Mouse (Mus musculus): ENCODE results near the gene Rpsa.

Gene Rpsa

DNA sequence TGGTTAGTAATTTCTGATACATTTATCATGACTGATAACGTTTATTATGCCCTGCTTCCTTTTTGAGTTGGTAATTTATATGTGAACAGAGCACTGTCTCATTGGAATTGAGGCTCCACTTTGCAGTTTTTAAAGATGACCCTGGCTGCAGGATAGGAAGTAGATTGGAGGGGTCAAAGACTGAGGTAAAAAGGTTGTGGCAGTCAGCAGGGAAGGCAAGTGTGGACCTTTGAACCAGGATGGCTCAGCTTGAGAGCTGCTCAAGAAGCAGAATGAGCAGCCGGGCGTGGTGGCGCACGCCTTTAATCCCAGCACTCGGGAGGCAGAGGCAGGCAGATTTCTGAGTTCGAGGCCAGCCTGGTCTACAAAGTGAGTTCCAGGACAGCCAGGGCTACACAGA lies 14.0 kb upstream of the Rpsa start:
- no peak for ATAC-seq (ENCODE audit: low TSS enrichment)

DNA sequence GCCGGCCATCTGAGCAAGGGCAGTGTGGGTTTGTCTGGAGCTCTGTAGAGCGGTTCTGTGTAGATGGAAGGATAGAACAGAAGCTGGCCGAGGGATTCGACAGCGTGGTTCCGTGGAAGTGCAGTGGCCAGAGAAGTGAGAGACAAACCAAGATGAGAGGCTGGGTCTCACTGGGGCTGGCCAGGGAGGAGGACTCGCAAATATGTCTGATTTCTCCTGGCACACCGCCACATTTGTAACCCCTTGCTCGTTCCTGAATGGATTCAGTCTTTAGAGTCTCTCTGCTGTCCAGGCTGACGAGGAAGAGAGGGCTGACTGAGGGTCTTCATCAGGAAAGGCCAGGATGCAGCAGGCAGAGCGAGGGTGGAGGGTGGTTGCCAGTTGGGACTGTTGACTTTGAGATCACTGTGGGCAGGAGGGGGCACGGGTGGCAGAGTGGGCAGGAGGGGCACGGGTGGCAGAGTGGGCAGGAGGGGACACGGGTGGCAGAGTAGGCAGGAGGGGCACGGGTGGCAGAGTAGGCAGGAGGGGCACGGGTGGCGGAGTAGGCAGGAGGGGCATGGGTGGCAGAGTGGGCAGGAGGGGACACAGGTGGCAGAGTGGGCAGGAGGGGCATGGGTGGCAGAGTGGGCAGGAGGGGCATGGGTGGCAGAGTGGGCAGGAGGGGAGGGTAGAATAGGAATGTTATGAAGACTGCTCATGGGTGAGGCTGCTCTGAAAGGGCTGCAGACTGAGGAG lies 13.3 kb upstream of the Rpsa start:
- ATAC-seq (ENCODE audit: low TSS enrichment), result no peak

- ATAC-seq (ENCODE audit: low TSS enrichment), result no peak
These were observed 12.7 kb upstream of the Rpsa start for GRCm38 (mm10) chr9:120114789-120115151.

DNA sequence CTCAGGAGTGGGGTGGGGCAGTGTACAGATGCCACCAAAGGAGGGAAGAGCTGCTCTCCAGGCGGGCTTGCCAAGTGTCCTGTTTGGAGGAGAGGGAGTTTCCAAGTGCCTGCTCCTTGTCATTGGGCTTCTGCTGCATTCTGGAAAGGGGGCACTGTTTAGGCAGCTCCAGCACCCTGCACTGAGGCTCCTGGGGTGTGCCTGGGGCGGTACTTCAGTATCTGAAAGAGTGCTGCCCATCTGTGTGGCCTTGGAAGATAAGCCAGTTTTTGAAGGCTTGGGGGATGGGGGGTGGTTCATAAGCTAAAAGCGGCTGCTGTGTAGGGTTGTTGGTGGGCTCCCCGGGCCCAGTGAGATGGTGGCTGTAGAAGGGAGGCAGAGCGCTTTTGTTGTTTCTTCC lies 11.9 kb upstream of the Rpsa start:
- no peak for ATAC-seq (ENCODE audit: low TSS enrichment)

- ATAC-seq (ENCODE audit: low TSS enrichment), result no peak
These were observed 11.3 kb upstream of the Rpsa start for GRCm38 (mm10) chr9:120116184-120116624.

- no peak for ATAC-seq (ENCODE audit: low TSS enrichment)
These were observed 9.3 kb upstream of the Rpsa start for GRCm38 (mm10) chr9:120118212-120118611.

DNA sequence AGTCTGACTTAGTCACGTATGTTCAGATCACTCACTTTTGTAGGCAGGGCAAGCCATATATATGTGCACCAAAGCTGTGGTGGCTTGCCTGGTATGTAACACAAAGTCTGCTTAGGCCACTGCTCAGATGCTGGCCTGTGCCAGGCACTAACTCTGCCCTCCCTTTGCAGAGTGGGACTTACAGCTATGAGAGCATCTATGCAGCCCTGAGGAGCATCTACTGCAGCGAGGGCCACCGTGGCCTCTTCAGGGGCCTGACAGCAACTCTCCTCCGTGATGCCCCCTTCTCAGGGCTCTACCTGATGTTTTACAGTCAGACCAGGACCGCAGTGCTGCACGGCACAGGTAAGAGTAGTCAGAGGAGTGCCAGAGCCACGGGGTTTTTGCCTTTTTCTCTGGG lies 7.0 kb upstream of the Rpsa start:
- ATAC-seq (ENCODE audit: low TSS enrichment), result no peak

DNA sequence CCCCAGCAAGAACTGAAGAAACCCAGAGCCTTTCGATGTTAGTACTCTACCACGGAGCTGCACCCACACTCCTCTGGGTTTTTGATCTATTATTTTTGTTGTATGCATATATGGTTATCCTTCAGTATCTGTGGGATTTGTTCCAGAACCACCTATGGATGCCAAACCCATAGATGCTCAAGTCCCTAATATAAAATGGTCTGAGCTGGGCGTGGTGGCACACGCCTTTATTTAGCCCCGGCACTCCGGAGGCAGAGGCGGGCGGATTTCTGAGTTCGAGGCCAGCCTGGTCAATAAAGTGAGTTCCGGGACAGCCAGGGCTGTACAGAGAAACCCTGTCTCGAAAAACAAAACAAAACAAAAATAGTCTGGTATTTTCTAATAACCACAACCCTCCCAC lies 621 bp upstream of the Rpsa start:
- ATAC-seq (ENCODE audit: low TSS enrichment), result no peak

GRCm38 (mm10) chr9:120129276-120129675 lies 1.8 kb downstream of the Rpsa start:
- ATAC-seq (ENCODE audit: low TSS enrichment), result no peak

- ATAC-seq (ENCODE audit: low TSS enrichment), result no peak
These were observed 4.3 kb downstream of the Rpsa start for GRCm38 (mm10) chr9:120131784-120132288.

GRCm38 (mm10) chr9:120132980-120133754 lies 5.7 kb downstream of the Rpsa start:
- ATAC-seq (ENCODE audit: low TSS enrichment), result no peak

GRCm38 (mm10) chr9:120133755-120134475 lies 6.4 kb downstream of the Rpsa start:
- ATAC-seq (ENCODE audit: low TSS enrichment), result no peak

DNA sequence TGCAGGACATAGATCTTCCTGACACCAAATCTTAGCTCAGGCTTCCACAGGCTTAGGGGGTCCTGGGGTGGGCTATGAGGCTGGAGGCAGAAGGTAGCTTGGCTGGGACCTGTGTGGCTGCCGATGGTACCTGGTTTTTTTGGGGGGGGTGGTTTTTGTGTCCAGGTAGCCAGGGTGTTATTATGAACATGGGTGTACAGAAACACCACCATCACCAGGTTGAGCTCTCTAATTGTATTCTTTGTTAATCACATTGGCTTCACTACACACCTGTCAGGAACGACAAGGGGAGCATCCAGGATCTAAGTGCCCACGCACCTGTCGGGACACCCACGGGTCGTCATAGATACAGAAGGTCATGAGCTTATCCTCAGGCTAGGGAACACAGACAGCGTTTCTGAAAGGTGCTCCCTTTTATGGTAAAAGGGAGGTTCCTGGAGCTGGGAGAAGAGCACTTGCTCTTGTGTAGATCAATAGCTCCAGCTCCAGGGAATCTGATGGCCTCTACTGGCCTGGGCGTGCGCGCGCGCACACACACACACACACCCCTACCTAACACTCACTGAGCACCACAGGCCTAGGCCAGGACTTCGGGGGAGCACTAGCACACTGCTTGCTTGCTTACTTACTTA lies 7.2 kb downstream of the Rpsa start:
- ATAC-seq (ENCODE audit: low TSS enrichment), result no peak

GRCm38 (mm10) chr9:120135454-120135853 lies 8.0 kb downstream of the Rpsa start:
- no peak for ATAC-seq (ENCODE audit: low TSS enrichment)

DNA sequence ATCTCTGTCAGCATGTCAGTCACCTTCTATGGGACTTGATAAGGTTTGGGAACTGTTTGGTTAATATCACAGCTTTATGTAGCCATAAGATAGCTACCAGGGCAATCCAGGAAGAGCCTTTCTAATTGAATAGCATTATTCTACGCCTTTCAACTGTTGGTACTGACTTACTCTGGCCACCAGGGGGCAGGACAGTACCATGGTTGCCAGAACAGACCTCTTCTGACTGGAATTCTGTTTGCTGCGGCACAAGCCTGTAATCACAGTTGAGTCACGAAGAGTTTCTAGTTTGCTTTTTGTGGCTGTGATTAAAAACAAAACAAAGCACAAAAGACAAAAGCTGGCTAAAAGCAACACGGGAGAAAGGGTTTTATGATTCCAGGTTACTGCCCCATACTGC lies 13.2 kb downstream of the Rpsa start:
- peak; percentile 94 for ATAC-seq (ENCODE audit: low TSS enrichment)

DNA sequence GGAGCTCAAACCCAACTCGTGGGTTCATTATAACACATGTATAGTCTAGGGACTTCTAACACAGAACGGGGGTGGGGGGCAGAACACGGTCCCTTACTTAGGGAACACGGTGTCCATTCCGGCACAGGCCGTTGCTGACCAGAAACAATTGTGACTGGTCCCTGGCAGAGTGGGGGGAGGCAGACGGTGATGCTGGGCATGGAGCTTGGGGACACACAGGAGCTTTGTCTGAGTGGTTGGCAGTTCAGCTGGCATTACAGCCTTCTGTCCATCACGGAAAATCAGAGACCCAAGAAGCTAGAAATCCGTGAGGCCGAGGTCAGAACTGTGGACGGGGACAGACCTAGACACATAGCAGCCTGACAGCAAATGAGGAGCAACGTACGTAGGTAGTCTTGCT lies 17.0 kb downstream of the Rpsa start:
- peak; percentile 50; the same call in 1 of the 2 replicates for ATAC-seq (ENCODE audit: low TSS enrichment)

- peak; percentile 50; the same call in 1 of the 2 replicates for ATAC-seq (ENCODE audit: low TSS enrichment)
These were observed 21.8 kb downstream of the Rpsa start, which contains the start of gene Mobp for GRCm38 (mm10) chr9:120149222-120149828. TSS of gene Mobp (plus strand) at chr9:120149707.

GRCm38 (mm10) chr9:120151152-120151551 lies 23.7 kb downstream of the Rpsa start:
- no peak for ATAC-seq (ENCODE audit: low TSS enrichment)

DNA sequence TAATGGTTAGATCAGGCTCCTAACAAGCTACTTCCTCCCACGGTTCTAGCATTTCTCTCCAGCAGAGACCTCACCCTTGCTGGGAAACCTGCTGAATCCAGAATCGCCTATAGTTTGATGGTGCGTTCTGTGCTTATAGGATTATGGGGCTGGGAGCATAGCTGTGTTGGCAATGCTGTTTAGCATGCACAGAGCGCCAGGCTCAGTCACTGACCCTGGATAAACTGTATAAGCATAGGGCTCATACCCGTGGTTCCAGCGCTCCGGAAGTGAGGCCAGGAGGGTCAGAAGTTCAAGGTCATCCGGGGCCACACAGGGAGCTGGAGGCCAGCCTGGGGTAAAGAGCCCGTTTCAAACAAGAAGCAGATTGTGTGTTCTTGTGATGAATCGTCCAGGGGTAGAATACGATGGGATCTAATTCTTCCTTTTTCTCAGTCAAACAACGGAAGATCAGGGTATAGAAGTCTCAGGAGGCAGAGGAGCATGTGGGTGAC lies 24.5 kb downstream of the Rpsa start:
- no peak for ATAC-seq (ENCODE audit: low TSS enrichment)

- ATAC-seq (ENCODE audit: low TSS enrichment), result no peak
These were observed 30.6 kb downstream of the Rpsa start for GRCm38 (mm10) chr9:120158047-120158446.

DNA sequence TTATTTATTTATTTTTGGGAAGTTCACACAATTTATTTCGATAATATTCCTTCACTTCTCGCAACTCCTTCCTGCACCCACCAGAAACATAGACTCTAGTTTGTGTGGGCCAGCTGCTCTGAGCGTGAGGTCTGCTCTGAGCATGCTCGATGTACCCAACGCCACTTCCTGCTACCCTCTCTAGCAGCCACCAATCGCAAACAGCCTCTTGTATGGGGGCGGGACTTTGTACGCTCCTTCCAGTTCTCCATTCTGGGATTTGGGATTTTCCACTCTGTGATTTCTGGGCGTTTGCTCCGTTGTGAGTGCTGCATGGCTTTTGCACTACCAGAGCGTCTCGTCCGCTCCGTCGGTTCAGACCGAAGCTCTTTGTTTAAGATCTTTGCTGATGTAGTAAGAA lies 36.4 kb downstream of the Rpsa start:
- no peak for ATAC-seq (ENCODE audit: low TSS enrichment)

Measured in frontal cortex, adult (tissue).